Mouse (Mus musculus) hindbrain, postnatal 0 days (tissue): ENCODE measurements at regions not wholly inside any gene's neighbourhood (a gene's known extent, or its start where the extent isn't known, plus 50 kb on each side); places are given as distances from the start of the nearest gene placed in this dataset.

ENCODE experiments used
- ATAC-seq: fragments of 200-750 bp; cut with Nextera tagmentation; 2 replicates; pipeline ENCODE4 v1.8.0; 2017; ENCODE audit warnings: mild to moderate bottlenecking, moderate TSS enrichment, moderate library complexity
- DNase-seq: peaks from one replicate; pipeline ENCODE4 v3.0.0-alpha.2; 2015; ENCODE audit warnings: low spot score
- H3K27ac ChIP-seq: fragments of 300-500 bp; sonication (generic); 2 replicates; pipeline ENCODE4 v1.5.1; 2014; ENCODE audit warnings: mild to moderate bottlenecking
- H3K27me3 ChIP-seq: fragments of 300-500 bp; sonication (generic); 2 replicates; pipeline ENCODE4 v1.6.1; 2014; ENCODE audit warnings: low read length, mixed read lengths; ENCODE audit not compliant: insufficient read depth
- H3K36me3 ChIP-seq: fragments of 300-500 bp; sonication (generic); 2 replicates; pipeline ENCODE4 v1.6.1; 2014; ENCODE audit warnings: low read length, mixed read lengths; ENCODE audit not compliant: insufficient read depth
- H3K4me1 ChIP-seq: fragments of 300-500 bp; sonication (generic); 2 replicates; pipeline ENCODE4 v1.6.1; 2014; ENCODE audit warnings: antibody characterized with exemption, low read length, mixed read lengths; ENCODE audit not compliant: insufficient read depth
- H3K4me2 ChIP-seq: fragments of 300-500 bp; sonication (generic); 2 replicates; pipeline ENCODE4 v1.6.1; 2014; ENCODE audit warnings: low read depth, mild to moderate bottlenecking, low read length, moderate library complexity, mixed read lengths
- H3K4me3 ChIP-seq: fragments of 300-500 bp; sonication (generic); 2 replicates; pipeline ENCODE4 v1.5.1; 2014; ENCODE audit warnings: low read length
- H3K9ac ChIP-seq: fragments of 300-500 bp; sonication (generic); replicated peaks from 2 replicates; pipeline ENCODE4 v1.6.1; 2014; ENCODE audit warnings: mild to moderate bottlenecking, low read length, moderate library complexity, mixed read lengths
- H3K9me3 ChIP-seq: fragments of 300-500 bp; sonication (generic); 2 replicates; pipeline ENCODE4 v1.6.1; 2016; ENCODE audit warnings: low read length, mixed read lengths
- CTCF ChIP-seq: IDR thresholded peaks from 2 replicates; pipeline ENCODE4 v1.5.1; 2016; ENCODE audit warnings: antibody characterized with exemption, control low read depth, low read depth
- WGBS: fragments of 180-500 bp; shearing (Covaris S2); extraction: QIAGEN DNeasy Blood & Tissue Kit; methylation state at CpG from one replicate; pipeline ENCODE4 v1.1.7; 2014; 5-methylcytosine and 5-hydroxymethylcytosine counted together

GRCm38 (mm10) chr10:117543696-117543950 is 85.7 kb upstream of the Cpm start:
- Histone ChIP-seq H3K27ac (no peak overlapping the region), H3K9ac (no peak overlapping the region), H3K27me3 (no peaks in the 10 kb centered on the region), H3K4me3 (no peak overlapping the region), H3K36me3 (no peaks in the 10 kb centered on the region), H3K9me3 (no peaks in the 10 kb centered on the region), H3K4me1 (no peaks in the 10 kb centered on the region), H3K4me2 (no peak overlapping the region)
- DNase-seq: no peak
- no peak for ATAC-seq
- WGBS: 93% methylated on average over 6 of the region's 6 CpGs
- no peak for TF ChIP-seq CTCF

GRCm38 (mm10) chr10:117542886-117543695 is 86.2 kb upstream of the Cpm start:
- H3K9me3 ChIP-seq: no peaks in the 10 kb centered on the region
- H3K4me2 ChIP-seq: no peak overlapping the region
- no peak overlapping the region for H3K4me3 ChIP-seq
- H3K9ac ChIP-seq: no peak overlapping the region
- H3K36me3 ChIP-seq: no peaks in the 10 kb centered on the region
- 87% methylated on average over 5 of the region's 5 CpGs for WGBS
- H3K27me3 ChIP-seq: no peaks in the 10 kb centered on the region
- ATAC-seq (no peak), DNase-seq (no peak)
- H3K27ac ChIP-seq: no peak overlapping the region
- no peaks in the 10 kb centered on the region for H3K4me1 ChIP-seq
- no peak for TF ChIP-seq CTCF

GRCm38 (mm10) chr10:117542351-117542750 is 86.9 kb upstream of the Cpm start:
- WGBS: 85% methylated on average over 5 of the region's 5 CpGs

GRCm38 (mm10) chr10:117541487-117541886 is 87.8 kb upstream of the Cpm start:
- Histone ChIP-seq H3K9ac (no peak overlapping the region), H3K4me1 (no peaks in the 10 kb centered on the region), H3K9me3 (no peaks in the 10 kb centered on the region), H3K27ac (no peak overlapping the region), H3K36me3 (no peaks in the 10 kb centered on the region), H3K4me3 (no peak overlapping the region), H3K4me2 (no peak overlapping the region), H3K27me3 (no peaks in the 10 kb centered on the region)
- 64% methylated on average over 2 of the region's 2 CpGs for WGBS
- TF ChIP-seq CTCF: no peak
- no peak for ATAC-seq
- DNase-seq: no peak

More at GRCm38 (mm10) chr10:117542351-117542750, 86.9 kb upstream of the Cpm start:
- H3K4me1 ChIP-seq: no peaks in the 10 kb centered on the region
- no peak overlapping the region for H3K4me3 ChIP-seq
- no peaks in the 10 kb centered on the region for H3K36me3 ChIP-seq
- H3K27ac ChIP-seq: no peak overlapping the region
- no peak for TF ChIP-seq CTCF
- H3K4me2 ChIP-seq: no peak overlapping the region
- no peaks in the 10 kb centered on the region for H3K9me3 ChIP-seq
- ATAC-seq (no peak), DNase-seq (no peak)
- H3K27me3 ChIP-seq: no peaks in the 10 kb centered on the region
- no peak overlapping the region for H3K9ac ChIP-seq

- no peak for TF ChIP-seq CTCF
- Histone ChIP-seq H3K4me2 (no peak overlapping the region), H3K4me3 (no peak overlapping the region), H3K36me3 (no peaks in the 10 kb centered on the region), H3K4me1 (no peaks in the 10 kb centered on the region), H3K9ac (no peak overlapping the region), H3K27me3 (no peaks in the 10 kb centered on the region), H3K27ac (no peak overlapping the region), H3K9me3 (no peaks in the 10 kb centered on the region)
- DNase-seq (no peak), ATAC-seq (no peak)
- WGBS: 93% methylated on average over 2 of the region's 2 CpGs
These were observed 88.4 kb upstream of the Cpm start for GRCm38 (mm10) chr10:117540747-117541398.

- H3K9me3 ChIP-seq: no peaks in the 10 kb centered on the region
- H3K27ac ChIP-seq: no peak overlapping the region
- no peak for TF ChIP-seq CTCF
- H3K4me3 ChIP-seq: no peak overlapping the region
- no peak for DNase-seq
- 91% methylated on average over 2 of the region's 2 CpGs for WGBS
- H3K9ac ChIP-seq: no peak overlapping the region
- H3K4me2 ChIP-seq: no peak overlapping the region
- no peaks in the 10 kb centered on the region for H3K27me3 ChIP-seq
- H3K36me3 ChIP-seq: no peaks in the 10 kb centered on the region
- H3K4me1 ChIP-seq: no peaks in the 10 kb centered on the region
- no peak for ATAC-seq
These were observed 89.1 kb upstream of the Cpm start for GRCm38 (mm10) chr10:117540112-117540594.

GRCm38 (mm10) chr10:117539532-117539931 is 89.8 kb upstream of the Cpm start:
- Histone ChIP-seq H3K36me3 (no peaks in the 10 kb centered on the region), H3K4me1 (no peaks in the 10 kb centered on the region), H3K9ac (no peak overlapping the region), H3K9me3 (no peaks in the 10 kb centered on the region), H3K27me3 (no peaks in the 10 kb centered on the region), H3K4me2 (no peak overlapping the region), H3K4me3 (no peak overlapping the region), H3K27ac (no peak overlapping the region)
- WGBS: 79% methylated on average over 1 of the region's 1 CpGs
- TF ChIP-seq CTCF: no peak
- DNase-seq: no peak
- no peak for ATAC-seq
